Mouse (Mus musculus) lung, postnatal 36 days (tissue): Measurements from ENCODE around the gene Dlec1.

ENCODE experiments used
- DNase-seq: peaks from one replicate; pipeline ENCODE4 v3.0.0; 2022; ENCODE audit warnings: mixed read lengths

Dlec1 gene

GRCm38 (mm10) chr9:119090462-119090861 is 11.8 kb upstream of the Dlec1 start:
- no peak for DNase-seq

DNA sequence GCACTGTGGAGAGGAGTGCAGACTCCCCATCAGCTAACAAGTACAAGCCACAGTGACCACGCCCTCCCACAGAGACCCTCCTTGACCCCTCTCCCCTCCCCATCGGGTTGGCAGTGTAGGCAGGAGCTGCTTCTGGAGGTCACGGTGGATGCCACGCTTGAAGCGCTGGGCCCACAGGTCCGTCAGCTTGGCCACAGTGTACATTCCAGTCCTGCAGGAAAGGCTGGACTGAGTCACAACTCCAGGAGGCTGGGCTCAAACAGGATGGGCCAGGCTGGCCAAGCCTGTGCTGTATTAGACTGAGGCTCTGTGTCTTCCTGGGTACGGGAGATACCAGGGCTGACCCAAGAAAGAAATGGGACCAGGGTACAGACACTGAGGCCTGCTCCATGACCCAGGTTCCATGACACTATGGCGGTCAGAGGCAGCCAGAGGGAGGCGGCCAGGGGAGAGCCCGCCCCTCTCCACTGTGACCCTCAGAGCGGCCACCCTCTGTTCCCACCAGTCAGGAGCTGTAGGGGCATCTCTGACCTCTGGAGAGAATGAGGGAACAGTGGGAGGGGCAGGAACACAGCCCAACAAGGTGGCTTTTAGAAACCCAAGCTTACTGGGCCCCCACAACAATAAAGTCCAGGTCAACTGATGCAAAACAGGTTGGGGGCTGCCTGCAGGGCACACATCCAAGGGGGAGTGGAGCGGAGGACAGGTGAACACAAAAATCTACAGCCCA is 10.5 kb upstream of the Dlec1 start:
- DNase-seq, result no peak

DNA sequence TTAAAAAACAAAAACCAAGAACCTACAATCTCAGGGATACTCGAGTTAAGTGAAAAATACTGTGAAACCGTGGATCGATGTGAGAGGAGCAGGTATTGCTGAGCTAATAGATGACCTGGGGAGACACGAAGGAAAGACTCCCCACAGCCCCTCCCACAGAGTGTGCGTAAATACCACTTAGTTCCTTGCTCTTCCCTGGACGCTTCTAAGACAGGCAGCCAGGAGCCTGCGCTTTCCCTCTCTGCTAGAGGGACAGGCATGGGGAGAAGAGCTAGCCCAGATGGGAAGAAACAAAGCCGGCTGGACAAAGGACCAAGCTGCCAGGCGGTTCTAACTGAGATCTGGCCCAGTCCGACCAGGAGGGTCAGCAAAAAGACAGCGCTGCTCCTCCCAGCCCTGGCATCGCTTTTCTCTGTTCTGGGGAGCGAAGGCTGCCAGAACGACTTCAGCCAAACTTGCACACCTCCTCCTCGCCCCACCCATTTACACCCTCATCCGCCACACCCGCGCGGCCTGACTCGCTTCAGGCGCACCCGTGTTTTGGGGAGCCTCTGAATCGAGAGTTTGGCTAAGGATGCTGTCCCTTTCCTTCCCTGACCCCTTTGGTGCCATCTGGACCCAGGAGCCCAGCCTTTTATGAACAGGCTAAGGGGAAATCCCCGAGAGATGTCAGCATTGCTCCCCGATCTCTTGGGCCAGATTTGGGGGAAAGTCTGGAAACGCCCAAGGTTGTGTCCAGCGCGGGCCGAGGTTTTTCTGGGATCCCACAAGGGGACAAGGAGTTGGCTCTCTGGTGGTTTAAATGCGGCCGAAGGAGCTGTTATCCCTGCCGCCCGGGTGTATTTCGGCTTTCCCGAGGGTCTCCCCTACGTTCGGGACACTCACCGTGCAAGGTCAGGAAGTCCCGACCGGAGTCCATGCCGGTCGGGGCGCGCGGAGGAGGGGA is 9.5 kb upstream of the Dlec1 start:
- DNase-seq, result peak; percentile 42

- peak; percentile 87 for DNase-seq
Observed at GRCm38 (mm10) chr9:119093419-119094295, 8.6 kb upstream of the Dlec1 start, which contains the start of gene Plcd1. Plcd1 (minus strand) TSS chr9:119093502.

GRCm38 (mm10) chr9:119094462-119095109 is 7.7 kb upstream of the Dlec1 start:
- DNase-seq, result no peak

DNA sequence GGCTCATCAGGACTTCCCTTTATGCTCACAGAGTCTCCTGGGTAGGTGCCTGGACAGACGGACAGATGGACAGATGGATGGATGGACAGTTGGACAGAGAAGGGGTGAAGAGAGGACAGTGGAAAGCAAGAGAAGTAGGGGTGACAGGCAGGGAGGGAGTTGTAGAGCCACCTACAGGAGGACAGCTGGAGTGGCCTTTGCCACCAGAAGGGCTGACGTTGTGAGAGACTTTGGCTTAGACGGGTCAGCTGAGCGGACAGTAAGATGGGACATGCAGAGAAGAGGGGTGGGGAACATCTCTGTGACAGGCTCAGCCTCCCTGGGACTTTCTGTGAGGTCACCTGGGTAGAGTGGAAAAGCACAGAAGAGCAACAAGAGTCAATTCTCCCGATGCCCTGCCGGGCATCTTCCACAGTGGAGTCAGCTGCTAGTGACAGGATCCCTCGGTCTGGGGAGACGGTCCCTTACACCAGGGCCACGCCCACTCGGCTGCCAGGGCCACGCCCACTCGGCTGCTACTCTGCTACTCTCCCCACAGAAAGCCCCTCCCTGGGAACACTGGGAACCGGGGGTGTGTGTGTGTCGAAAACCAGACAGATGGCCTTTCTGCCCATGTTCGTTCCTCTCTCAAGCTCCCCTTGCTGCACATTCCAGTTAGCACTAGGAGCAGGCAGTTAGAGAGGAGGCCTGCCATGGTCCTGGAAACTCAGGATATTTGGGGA is 1.9 kb upstream of the Dlec1 start:
- DNase-seq, result peak; percentile 30

DNA sequence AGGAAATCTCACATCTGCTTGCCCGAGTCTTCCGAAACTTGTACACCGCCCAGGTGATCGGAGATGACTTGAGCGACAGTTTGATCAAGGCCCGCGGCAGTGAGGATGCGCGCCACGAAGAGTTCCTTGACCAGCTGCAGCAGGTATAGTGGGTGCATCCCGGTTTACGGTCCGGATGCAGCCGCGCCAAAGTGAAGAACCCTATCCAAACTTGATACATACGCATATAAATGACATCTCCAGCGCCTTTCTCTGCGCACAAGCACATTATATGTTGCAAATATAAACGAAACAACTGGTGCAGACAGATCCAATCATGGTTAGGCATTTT is 470 bp downstream of the Dlec1 start:
- no peak for DNase-seq

DNA sequence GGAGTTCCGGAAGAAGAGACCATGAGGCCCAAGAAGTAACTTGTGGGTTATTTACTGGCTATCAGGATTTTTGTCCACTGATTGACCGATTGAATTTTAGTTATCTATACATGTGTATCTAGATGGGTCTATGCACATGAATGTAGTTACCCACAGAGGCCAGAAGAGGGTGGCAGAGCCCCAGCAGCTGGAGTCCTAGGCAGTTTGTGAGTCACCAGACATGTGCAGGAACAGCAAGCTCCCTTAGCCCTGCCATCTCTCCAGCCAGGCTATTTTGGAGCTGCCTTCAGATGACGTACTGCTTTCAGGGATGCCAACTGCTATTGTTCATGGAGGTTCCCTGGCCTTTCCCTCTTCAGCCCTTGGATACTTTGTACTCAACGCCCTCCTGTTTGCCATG is 5.3 kb downstream of the Dlec1 start:
- DNase-seq, result no peak

DNA sequence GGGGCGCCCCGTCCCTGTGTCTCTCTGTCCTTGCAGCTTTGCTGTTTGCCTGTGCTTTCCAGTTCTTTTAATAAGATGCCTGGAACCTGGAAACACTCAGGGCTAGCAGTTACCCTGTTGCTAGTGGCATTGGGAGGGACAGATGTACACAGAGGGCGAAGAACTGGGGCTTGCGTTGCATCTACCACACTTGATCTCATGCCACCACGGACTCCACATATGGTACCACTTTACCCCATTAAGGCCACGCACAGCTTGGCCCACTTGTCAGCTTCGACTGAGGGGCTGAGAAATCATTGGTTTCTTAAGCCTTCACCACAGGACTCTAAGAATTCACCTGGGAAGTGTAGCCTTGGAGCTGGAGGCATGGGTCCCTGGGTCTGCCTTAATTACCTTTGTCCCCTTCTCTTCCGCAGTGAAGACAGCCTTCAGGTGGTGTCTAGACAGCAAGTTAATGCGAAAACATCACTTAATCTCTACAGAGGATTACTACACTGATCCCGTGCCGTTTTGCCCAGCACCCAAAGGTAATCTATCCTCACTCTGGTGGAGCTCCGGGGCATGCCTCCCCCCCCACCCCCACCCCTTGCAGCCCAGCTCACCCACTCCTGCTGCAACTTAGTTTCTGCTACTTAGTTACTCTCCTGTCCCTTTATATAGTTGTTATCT is 7.5 kb downstream of the Dlec1 start:
- DNase-seq, result no peak

DNA sequence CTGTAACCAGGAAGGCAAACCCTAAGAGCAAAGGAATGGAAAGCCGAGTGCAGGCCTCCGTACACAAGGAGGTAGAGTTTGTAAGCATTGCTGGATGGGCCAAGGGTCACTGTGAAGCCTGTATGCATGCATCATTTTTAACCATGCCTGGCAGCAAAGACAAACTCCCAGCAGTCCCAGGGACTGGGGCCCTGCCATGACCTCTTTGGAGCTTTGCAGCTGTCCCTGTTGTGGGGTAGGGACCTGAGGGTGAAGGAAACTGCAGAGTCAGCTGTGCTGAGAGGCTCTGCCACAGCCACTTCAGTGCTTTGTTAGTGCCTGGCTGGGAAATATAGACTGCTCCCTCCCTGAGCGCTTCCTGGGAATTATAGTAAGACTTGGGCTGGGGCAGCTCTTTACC is 8.4 kb downstream of the Dlec1 start:
- DNase-seq, result no peak

DNA sequence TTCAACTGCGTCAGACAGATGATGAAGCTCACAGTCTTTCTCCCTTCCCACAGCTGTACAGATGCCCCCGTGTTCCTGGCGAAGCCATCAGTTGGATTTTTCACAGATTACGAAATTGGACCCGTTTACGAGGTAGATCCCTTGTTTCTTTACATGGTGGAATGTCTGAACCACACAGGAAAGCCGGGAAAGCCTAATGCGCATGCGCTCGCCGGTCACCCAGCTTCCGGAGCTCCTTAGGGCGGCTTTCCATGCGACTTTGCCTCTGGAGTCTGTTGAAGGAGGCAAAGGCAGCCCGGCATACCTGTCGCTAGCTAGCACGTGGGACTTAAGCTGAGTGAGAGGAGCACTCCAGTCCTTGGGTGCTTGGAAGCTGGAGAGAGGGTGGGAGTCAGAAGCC is 12.6 kb downstream of the Dlec1 start:
- DNase-seq, result no peak

- DNase-seq, result no peak
Observed at GRCm38 (mm10) chr9:119119409-119120167, 17.3 kb downstream of the Dlec1 start.

GRCm38 (mm10) chr9:119120168-119120560 is 17.9 kb downstream of the Dlec1 start:
- no peak for DNase-seq

DNA sequence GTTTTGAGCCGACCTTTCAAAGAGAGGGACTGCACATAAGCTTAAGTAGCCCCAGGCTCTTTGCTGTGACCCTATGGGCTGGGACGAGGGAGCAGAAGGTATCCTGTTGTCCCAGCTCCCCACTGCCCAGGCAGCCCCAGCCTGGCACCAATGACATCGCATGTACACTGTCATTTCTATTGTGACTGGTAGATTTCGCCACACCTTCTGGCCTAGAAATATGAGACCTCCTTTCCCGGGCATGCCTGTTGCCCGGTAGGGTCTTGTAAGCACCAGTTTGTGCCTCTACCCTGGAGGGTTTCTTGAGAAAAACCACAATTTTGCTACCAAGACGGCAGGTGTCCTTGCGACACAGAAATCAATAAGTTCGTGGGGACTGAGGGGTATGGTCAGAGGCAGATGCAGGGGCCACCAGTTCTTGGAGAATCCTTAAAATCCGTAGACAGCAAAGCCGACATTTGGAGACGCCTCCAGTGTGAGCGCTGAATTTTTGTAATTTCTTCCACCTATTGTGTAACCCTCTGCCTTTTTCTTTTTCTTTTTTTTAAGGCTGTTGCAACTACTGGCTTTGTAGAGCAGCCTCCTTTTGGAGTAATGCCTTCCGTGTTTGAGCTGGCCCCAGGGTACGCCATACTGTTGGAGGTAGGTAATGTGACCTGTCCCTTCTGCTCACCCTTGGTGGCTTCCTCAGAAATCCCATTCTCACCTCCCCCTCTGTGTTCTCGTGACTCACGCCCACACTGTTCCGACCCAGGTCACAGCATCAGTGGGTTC is 20.5 kb downstream of the Dlec1 start:
- DNase-seq, result no peak

DNA sequence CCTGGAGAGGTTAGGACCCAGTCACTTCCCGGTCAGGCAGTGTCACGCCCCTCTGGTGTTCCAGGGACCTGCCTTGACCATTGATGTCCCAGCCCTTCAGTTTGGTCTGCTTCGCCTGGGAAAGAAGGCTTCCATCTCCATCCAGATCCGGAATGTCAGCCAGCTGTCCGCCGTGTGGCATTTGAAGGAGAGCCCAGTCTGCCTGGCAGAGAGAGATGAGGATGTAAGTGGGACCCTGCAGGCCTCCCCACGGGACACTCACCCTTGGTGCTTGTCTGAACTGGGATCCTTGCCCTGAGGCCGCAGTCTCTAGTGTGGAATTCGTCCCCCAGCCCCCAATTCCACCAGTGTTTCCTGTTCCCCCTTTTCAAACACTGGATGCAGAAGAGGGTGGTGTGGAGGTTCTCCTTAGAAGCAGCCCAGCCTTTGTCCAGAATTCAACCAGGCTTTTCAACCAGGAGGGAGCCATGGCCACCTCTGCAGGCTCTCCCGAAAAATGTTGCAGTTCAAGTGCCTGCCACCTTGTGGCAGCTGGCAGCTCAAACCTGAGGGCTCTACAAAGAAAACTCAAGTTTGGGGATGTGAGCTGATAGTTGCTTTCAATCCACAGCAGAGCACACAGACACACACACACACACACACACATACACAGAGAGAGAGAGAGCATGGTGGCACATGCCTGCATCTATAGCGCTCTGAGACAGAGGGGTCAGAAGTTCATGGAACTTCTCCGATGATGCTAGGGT is 26.3 kb downstream of the Dlec1 start:
- DNase-seq, result no peak

- no peak for DNase-seq
Observed at GRCm38 (mm10) chr9:119130692-119131091, 28.4 kb downstream of the Dlec1 start.

GRCm38 (mm10) chr9:119138836-119139235 is 36.6 kb downstream of the Dlec1 start:
- DNase-seq, result no peak

- DNase-seq, result no peak
Observed at GRCm38 (mm10) chr9:119142066-119142465, 39.8 kb downstream of the Dlec1 start.

- DNase-seq, result no peak
Observed at GRCm38 (mm10) chr9:119143372-119143771, 41.1 kb downstream of the Dlec1 start.
